Mouse (Mus musculus) cerebellum, adult 2 months (tissue): ENCODE measurements around the gene Med13l.

Source experiments
- CTCF ChIP-seq: fragments of 200-500 bp; IDR thresholded peaks from 2 replicates; pipeline ENCODE4 v1.5.1; 2011; ENCODE audit warnings: low read depth, mild to moderate bottlenecking, control low read depth, low read length, moderate library complexity, borderline replicate concordance; ENCODE audit not compliant: insufficient read depth
- POLR2A ChIP-seq: fragments of 200-500 bp; IDR thresholded peaks from 2 replicates; pipeline ENCODE4 v1.6.1; 2011; ENCODE audit warnings: low read length, control low read depth, borderline replicate concordance; ENCODE audit not compliant: insufficient read depth

GRCm38 (mm10) chr5:118534407-118534921 is 26.0 kb upstream of the Med13l start:
- TF ChIP-seq CTCF (no peak), POLR2A (no peak)
